Mouse (Mus musculus) heart, postnatal 0 days (tissue): Measurements from ENCODE around the gene Isg20. TPM values are rescaled to one million over a fixed set of nuclear protein-coding genes. Genes with fewer than 3 reads are reported as not detected.

ENCODE experiments used
- ATAC-seq: fragments of 200-750 bp; cut with Nextera tagmentation; 2 replicates; pipeline ENCODE4 v1.8.0; 2017; ENCODE audit warnings: low read depth, moderate number of reproducible peaks, moderate library complexity; ENCODE audit not compliant: insufficient read depth
- DNase-seq: peaks from one replicate; pipeline ENCODE4 v3.0.0-alpha.2; 2016; ENCODE audit warnings: low spot score
- H3K27ac ChIP-seq: fragments of 300-500 bp; sonication (generic); 2 replicates; pipeline ENCODE4 v1.5.1; 2014; ENCODE audit warnings: low read depth, mild to moderate bottlenecking
- H3K27me3 ChIP-seq: fragments of 300-500 bp; sonication (generic); 2 replicates; pipeline ENCODE4 v1.6.1; 2014; ENCODE audit warnings: low read length, mixed read lengths; ENCODE audit not compliant: control insufficient read depth, insufficient read depth
- H3K36me3 ChIP-seq: fragments of 300-500 bp; sonication (generic); replicated peaks from 2 replicates; pipeline ENCODE4 v1.6.1; 2014; ENCODE audit warnings: low read length, mixed read lengths; ENCODE audit not compliant: control insufficient read depth, insufficient read depth
- H3K4me1 ChIP-seq: fragments of 300-500 bp; sonication (generic); 2 replicates; pipeline ENCODE4 v1.6.1; 2014; ENCODE audit warnings: antibody characterized with exemption; ENCODE audit not compliant: control insufficient read depth, insufficient read depth
- H3K4me2 ChIP-seq: fragments of 300-500 bp; sonication (generic); 2 replicates; pipeline ENCODE4 v1.6.1; 2014; ENCODE audit warnings: low read depth, mild to moderate bottlenecking, low read length, moderate library complexity
- H3K4me3 ChIP-seq: fragments of 300-500 bp; sonication (generic); 2 replicates; pipeline ENCODE4 v1.5.1; 2014; ENCODE audit warnings: low read depth, low read length
- H3K9ac ChIP-seq: fragments of 300-500 bp; sonication (generic); replicated peaks from 2 replicates; pipeline ENCODE4 v1.6.1; 2014; ENCODE audit warnings: low read depth, low read length, mixed read lengths
- H3K9me3 ChIP-seq: fragments of 300-500 bp; sonication (generic); replicated peaks from 2 replicates; pipeline ENCODE4 v1.6.1; 2016; ENCODE audit warnings: low read length; ENCODE audit not compliant: control insufficient read depth
- CTCF ChIP-seq: IDR thresholded peaks from 2 replicates; pipeline ENCODE4 v1.5.1; 2016; ENCODE audit warnings: antibody characterized with exemption, control low read depth, low read depth
- EP300 ChIP-seq: IDR thresholded peaks from 2 replicates; pipeline ENCODE4 v1.6.1; 2016; ENCODE audit warnings: antibody characterized with exemption, low read depth
- WGBS: fragments of 180-500 bp; shearing (Covaris S2); extraction: QIAGEN DNeasy Blood & Tissue Kit; methylation state at CpG from one replicate; pipeline ENCODE4 v1.1.7; 2014; 5-methylcytosine and 5-hydroxymethylcytosine counted together
- polyA plus RNA-seq: library from polyadenylated mRNA; unstranded; fragments of >200 nt; fragmentation: Nextera tagmentation; extraction: Ambion mirVana; gene quantifications from 2 replicates; pipeline ENCODE4 v1.2.1, GENCODE M21; 2015
- total RNA-seq: library from RNA; depleted of rRNA; stranded (reverse); fragments of >200 nt; gene quantifications from 2 replicates; pipeline ENCODE4 v1.2.3, GENCODE M21; 2014; ENCODE audit warnings: low replicate concordance

Isg20 gene
- total and polyA plus RNA-seq, 2 experiments from 2014 or later, result 0.31 to 5.2 TPM

DNA sequence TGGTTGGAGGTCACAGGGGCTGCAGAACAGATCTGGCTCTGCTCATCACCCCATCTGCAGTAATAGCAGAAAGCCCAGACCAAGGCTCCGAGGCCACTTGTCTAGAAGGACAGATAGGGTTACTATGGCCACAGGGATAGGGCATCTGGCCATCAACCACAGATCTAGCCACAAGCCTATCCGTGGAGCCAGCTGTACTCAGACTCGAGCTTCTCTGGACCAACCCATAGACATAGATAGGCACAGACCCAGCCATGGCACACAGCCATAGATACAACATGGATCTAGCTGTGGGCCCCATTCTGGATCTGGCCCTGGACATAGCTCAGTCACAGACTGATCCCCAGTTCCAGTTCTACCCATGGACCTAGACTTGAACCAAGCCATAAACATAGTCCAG is 27.7 kb downstream of the Isg20 start:
- Histone ChIP-seq H3K27me3 (no peaks in the 10 kb centered on the region), H3K4me1 (no peaks in the 10 kb centered on the region), H3K9ac (no peak overlapping the region), H3K4me2 (no peak overlapping the region), H3K36me3 (no peaks in the 10 kb centered on the region), H3K4me3 (no peak overlapping the region), H3K9me3 (no peaks in the 10 kb centered on the region), H3K27ac (no peak overlapping the region)
- 46% methylated on average over 3 of the region's 3 CpGs for WGBS
- DNase-seq (no peak), ATAC-seq (no peak)
- TF ChIP-seq CTCF, result no peak
- TF ChIP-seq EP300, result no peak

DNA sequence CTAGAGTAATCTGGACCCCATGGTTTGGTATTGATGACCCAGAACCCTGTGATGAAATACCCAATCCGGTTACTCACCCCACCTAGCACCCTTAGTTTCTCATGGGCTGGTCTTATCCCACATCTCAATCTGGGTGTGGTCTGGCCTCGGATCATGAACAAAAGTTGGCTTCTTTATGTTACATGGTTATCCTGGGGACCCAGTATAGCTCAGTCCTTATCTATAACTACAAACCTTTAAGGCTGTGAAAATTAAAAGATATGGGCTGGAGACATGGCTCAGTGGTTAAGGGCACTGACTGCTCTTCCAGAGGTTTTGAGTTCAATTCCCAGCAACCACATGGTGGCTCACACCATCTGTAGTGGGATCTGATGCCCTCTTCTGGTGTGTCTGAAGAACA is 29.3 kb downstream of the Isg20 start:
- Histone ChIP-seq H3K27me3 (no peaks in the 10 kb centered on the region), H3K4me1 (no peaks in the 10 kb centered on the region), H3K9ac (no peak overlapping the region), H3K27ac (no peak overlapping the region), H3K4me3 (no peak overlapping the region), H3K4me2 (no peak overlapping the region), H3K9me3 (no peaks in the 10 kb centered on the region), H3K36me3 (no peaks in the 10 kb centered on the region)
- WGBS, result 87% methylated on average over 2 of the region's 2 CpGs
- ATAC-seq, result no peak
- TF ChIP-seq CTCF (no peak), EP300 (no peak)
- DNase-seq, result no peak

DNA sequence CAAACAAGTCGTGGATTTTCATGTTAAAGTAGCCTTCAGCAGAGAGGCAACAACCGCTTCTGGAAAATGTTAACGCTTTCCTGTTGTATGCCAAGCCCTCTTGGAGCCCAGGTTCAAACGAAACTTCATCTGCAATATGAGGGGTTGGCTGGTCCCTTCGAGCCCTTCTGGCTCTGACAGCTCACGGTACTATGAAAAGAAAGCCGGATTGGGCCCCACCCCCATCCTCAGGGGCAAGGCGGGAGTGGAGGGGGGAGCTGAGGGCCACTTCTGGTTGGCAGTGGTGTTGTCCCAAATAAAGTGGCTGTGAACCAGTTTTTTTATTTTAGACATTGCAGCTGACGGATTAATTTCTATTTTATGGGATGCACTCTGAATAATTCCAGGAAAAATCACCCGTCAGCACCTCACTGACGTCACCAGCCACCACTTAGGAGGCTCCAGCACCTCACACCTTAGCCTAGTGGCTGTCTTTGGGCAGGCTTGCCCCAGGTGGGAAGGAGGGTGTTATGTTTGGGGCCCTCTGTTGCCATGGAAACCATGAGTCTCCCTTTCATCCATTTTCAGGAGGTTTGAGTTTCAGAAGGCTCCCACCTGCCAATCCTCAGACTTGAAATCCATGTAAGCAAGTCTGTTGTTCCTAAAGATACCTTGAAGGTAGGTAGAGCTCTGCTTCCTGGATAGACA is 40.8 kb downstream of the Isg20 start:
- Histone ChIP-seq H3K4me1 (0 out of 2 replicates have a peak, but pooled peaks cover 2% of the 10 kb centered on the region), H3K27ac (no peak overlapping the region), H3K9me3 (no peaks in the 10 kb centered on the region), H3K4me2 (peak overlapping the region; percentile 18), H3K36me3 (no peaks in the 10 kb centered on the region), H3K27me3 (no peaks in the 10 kb centered on the region), H3K9ac (no peak overlapping the region), H3K4me3 (no peak overlapping the region)
- DNase-seq (no peak), ATAC-seq (no peak)
- TF ChIP-seq CTCF (no peak), EP300 (no peak)
- 23% methylated on average over 11 of the region's 11 CpGs for WGBS

DNA sequence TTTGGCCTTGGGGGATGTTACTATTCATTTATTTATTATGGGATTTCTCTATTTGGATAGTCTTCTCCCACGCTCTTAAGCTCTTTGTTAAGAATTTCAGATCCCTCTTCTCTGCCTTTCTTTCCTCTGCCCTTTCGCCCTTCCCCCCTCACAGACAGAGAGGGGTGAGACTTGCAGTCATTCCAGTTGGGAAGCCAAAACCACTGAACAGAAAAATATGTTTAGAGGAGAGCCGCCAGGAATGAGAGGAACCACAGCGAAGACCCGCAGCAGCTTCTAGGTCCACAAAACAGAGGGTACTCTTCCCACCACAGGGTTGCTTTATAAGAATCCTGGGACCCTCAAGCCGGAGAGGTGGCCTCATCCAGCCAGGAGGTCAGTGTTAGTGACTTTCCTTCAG is 41.4 kb downstream of the Isg20 start:
- TF ChIP-seq CTCF (no peak), EP300 (no peak)
- ATAC-seq (no peak), DNase-seq (no peak)
- H3K4me3 ChIP-seq, result no peak overlapping the region
- H3K4me2 ChIP-seq, result no peak overlapping the region
- H3K36me3 ChIP-seq, result no peaks in the 10 kb centered on the region
- no peaks in the 10 kb centered on the region for H3K9me3 ChIP-seq
- no peak overlapping the region for H3K9ac ChIP-seq
- no peaks in the 10 kb centered on the region for H3K27me3 ChIP-seq
- WGBS, result 80% methylated on average over 6 of the region's 6 CpGs
- no peak overlapping the region for H3K27ac ChIP-seq
- H3K4me1 ChIP-seq, result 0 out of 2 replicates have a peak, but pooled peaks cover 2% of the 10 kb centered on the region

DNA sequence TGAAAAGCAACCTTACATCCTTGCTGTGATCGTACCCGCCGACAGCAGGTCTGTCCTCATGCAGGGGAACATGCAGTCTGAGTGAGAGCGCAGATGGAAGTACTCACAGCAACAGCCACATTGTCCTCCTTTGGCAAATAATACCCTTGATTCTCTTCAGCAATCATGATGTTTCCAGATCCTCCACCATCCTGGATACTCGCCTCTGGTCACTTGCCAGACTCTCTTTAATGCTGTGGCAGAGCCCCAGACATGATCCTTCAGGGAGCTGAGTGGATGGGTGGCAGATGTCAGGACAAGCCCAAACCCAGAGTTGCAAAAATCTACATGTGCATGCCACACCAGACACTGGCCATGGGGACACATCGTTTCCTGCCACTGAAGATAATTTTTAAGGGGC is 41.9 kb downstream of the Isg20 start:
- no peak for ATAC-seq
- Histone ChIP-seq H3K9ac (no peak overlapping the region), H3K27me3 (no peaks in the 10 kb centered on the region), H3K4me2 (no peak overlapping the region), H3K36me3 (no peaks in the 10 kb centered on the region), H3K27ac (no peak overlapping the region), H3K4me3 (no peak overlapping the region), H3K9me3 (no peaks in the 10 kb centered on the region), H3K4me1 (0 out of 2 replicates have a peak, but pooled peaks cover 2% of the 10 kb centered on the region)
- no peak for DNase-seq
- TF ChIP-seq EP300, result no peak
- WGBS, result 85% methylated on average over 6 of the region's 6 CpGs

DNA sequence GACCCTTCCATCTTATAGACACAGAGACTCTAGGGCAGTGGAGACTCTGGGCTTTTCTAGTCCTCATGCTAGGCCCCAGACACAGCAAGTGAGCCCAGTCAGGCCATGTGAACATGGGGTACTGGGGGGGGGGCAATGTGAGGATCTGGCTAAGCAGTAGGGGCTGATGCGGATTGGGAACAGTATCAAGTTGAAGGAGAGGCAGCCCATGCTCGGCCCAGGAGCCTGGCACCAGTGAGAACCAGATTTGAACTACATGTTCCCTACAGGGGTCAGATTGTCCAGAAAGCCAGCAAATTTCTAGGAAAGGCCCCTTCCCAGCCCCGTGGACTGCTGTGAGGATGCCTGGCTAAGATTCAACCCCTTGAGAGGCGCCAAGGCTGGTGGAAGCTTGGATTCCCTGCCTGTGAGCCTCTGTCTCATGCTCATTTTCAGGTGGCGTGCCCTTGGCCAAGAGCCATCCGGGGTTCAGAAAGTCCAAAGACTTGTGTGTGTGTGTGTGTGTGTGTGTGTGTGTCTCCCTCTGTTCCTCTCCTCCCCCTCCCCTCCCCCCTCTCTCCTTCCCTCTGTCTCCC is 45.4 kb downstream of the Isg20 start:
- TF ChIP-seq EP300, result no peak
- no peak for TF ChIP-seq CTCF
- 50% methylated on average over 6 of the region's 6 CpGs for WGBS
- H3K4me2 ChIP-seq, result no peak overlapping the region

More for the DNA sequence above, 45.4 kb downstream of the Isg20 start:
- H3K27ac ChIP-seq, result no peak overlapping the region
- H3K4me1 ChIP-seq, result 0 out of 2 replicates have a peak, but pooled peaks cover 2% of the 10 kb centered on the region
- H3K9ac ChIP-seq, result no peak overlapping the region
- no peaks in the 10 kb centered on the region for H3K36me3 ChIP-seq
- no peaks in the 10 kb centered on the region for H3K9me3 ChIP-seq
- no peak overlapping the region for H3K4me3 ChIP-seq
- no peaks in the 10 kb centered on the region for H3K27me3 ChIP-seq
- ATAC-seq (no peak), DNase-seq (no peak)
